Mouse (Mus musculus): ENCODE data around the gene Nxpe4.

The Nxpe4 gene

GRCm38 (mm10) chr9:48329597-48329996, 167.8 kb downstream of the Nxpe4 start:
- DNase-seq (ENCODE audit: low spot score in 2 of 2), result no peak

DNA sequence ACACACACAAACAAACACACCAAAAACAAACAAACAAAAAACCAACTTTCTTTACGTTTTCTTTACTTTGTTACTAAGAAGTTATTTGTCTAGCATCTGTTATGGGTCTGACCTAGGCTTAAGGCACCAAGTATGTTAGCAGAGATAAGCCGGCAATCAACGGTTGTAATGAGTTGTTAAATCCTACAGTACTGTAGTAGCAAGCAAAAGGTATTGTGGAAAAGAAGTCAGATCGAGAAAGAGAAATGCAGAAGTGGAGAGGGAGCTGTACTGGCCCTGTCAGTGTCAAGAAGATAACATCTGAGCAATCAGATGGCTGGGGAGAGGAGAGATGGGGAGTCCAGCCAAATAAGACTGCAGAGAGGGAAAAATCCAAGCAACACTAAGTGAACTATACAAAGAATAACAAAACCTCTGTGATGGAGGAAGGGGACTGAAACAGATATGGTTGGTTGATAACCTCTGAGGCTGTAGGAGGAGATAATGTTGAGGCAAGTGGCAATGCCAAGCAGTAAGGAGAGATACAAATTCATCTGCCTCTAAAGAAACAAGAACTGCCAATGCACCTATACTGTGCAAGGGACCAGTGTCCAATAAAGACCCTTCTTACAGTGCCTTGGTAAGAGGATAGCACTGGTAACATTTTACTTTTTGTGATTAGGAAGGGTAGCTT, 177.1 kb downstream of the Nxpe4 start:
- DNase-seq (ENCODE audit: low spot score in 2 of 2), result no peak

GRCm38 (mm10) chr9:48339563-48339962, 177.7 kb downstream of the Nxpe4 start:
- no peak for DNase-seq (ENCODE audit: low spot score in 2 of 2)

DNA sequence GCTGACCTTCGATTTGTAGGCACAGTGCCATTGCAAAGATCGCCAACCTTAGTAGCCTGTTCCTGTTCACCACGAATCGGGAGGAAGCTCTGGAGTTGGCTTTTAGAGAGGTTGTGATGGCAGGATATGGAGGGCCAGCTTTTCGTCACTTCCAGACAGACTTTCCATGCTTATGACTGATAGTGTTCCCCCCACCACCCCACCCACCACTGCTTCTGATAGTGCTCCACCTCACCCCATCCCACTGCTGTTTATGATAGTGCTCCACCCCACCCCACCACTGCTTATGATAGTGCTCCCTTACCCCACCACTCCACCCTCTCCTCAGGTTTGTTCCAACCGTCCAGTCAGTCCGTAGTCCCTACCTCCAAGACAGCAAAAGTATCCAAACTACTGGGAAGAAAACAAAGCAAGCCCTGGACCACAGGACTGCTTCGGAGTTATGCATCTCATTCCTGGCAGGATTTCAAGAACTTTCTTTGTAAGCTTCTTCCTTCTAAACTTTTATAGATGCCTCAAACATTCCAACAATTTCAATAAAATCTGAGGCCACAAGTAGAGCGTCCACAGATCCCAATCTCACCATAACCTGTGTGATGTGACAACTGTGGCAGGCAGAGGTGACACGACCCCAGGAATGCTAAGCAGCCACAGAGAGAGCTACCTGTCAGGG, 179.0 kb downstream of the Nxpe4 start:
- DNase-seq (ENCODE audit: low spot score in 2 of 2), result peak; percentile 75 to 78

DNA sequence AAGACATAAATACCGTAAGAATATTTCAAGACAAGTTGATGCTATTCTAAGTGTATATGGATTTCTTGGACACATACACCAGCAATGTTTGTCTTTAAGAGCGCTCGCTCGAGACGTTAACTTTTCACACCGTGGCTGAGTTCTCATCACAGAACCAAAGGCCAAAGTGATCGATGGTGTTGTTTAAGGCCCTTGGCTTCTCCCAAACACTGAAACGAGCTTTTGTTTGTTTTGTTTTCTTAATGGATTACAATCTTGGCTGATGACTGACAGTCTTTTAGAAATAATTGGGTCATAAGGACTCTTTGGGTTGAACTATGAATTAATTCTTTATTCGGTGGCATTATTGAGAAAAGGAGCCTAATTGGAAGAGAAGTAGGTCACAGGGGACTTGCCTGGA, 183.6 kb downstream of the Nxpe4 start:
- no peak for DNase-seq (ENCODE audit: low spot score in 2 of 2)

- DNase-seq (ENCODE audit: low spot score in 2 of 2), result no peak
These were observed 184.0 kb downstream of the Nxpe4 start for GRCm38 (mm10) chr9:48345866-48346265.

- no peak for DNase-seq (ENCODE audit: low spot score in 2 of 2)
These were observed 191.4 kb downstream of the Nxpe4 start, which contains the start of gene Nxpe2 for GRCm38 (mm10) chr9:48353148-48353698. TSS of gene Nxpe2 (minus strand) at chr9:48353454.

- no peak for DNase-seq (ENCODE audit: low spot score in 2 of 2)
These were observed 192.3 kb downstream of the Nxpe4 start for GRCm38 (mm10) chr9:48354122-48354521.

DNA sequence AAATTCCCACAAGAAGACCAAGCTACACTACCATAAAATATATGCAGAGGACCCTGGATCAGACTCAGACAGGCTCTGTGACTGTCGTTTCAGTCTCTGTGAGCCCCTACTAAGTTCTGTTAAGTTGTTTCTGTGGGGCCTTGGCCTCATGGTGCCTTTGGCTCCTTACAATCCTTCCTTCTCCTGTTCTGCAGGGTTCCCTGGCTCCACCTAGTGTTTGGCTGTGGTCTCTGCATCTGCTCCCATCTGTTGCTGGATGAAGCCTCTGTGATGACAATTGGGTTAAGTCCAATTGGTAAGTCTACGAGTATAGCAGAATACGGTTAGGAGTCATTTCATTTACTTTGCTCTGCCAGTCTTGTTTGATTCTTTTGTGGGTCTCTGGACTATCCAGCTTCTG, 193.0 kb downstream of the Nxpe4 start:
- peak; percentile 89 to 92 for DNase-seq (ENCODE audit: low spot score in 2 of 2)

GRCm38 (mm10) chr9:48357097-48357496, 195.3 kb downstream of the Nxpe4 start:
- no peak for DNase-seq (ENCODE audit: low spot score in 2 of 2)

DNA sequence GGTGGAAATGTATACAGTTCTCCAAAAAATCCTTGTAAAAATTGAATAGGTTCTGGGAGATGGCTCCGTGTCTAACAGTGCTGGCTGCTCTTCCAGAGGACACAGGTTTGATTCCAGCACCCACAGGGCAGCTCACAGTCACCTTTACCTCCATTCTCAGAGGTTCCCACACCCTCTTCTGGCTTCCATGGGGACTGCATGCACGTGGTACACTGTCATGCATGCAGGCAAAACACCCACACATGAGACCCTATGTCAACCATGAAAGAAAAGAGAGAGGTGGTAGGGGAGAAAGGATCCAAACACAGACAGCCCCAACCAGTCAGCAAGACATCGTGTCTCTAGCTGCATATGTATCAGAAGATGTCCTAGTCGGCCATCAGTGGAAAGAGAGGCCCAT, 199.0 kb downstream of the Nxpe4 start:
- peak in 1 of 2 experiments; percentile 58 for DNase-seq (ENCODE audit: low spot score in 2 of 2)

GRCm38 (mm10) chr9:48361815-48362631, 200.2 kb downstream of the Nxpe4 start:
- peak in 1 of 2 experiments; percentile 63 for DNase-seq (ENCODE audit: low spot score in 2 of 2)

DNA sequence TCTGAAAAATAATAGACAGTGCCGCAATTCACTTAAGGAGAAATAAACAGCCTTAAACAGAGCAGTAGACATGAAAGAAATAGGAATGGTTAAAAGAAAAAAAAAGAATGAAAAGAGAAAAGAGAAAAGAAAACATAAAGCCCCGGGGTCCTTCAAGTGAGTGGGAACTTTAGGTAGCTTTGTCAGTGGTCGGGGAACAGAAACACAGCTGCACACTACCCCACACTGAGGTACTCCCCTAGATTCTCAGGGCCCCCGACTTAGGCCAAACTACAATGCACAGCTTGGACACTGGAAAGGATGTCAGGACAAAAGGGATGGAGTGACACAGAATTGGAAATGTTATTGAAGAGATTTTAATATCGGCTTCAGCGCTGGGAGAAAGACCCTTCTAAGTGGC, 200.9 kb downstream of the Nxpe4 start:
- no peak for DNase-seq (ENCODE audit: low spot score in 2 of 2)

- DNase-seq (ENCODE audit: low spot score in 2 of 2), result no peak
These were observed 211.5 kb downstream of the Nxpe4 start for GRCm38 (mm10) chr9:48373232-48373878.

DNA sequence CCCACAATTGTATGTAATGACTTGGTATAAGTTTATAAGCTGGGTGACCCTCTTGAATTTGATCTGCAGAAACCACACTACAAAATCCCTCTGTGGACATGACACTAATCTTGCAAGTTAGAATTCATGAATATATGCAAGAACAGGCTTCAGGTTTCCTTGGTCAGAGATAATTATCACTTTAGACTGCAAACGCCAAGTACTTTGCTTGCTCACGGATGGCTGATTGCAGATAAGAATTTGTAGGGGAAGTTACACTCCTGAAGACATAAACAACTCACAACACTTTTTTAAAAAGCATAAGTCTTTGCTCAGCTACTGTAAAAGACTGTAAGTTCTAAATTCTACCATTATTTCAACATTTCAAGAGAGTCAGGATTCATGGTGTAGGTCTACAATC, 212.5 kb downstream of the Nxpe4 start:
- no peak for DNase-seq (ENCODE audit: low spot score in 2 of 2)

GRCm38 (mm10) chr9:48388451-48388850, 226.6 kb downstream of the Nxpe4 start:
- no peak for DNase-seq (ENCODE audit: low spot score in 2 of 2)

DNA sequence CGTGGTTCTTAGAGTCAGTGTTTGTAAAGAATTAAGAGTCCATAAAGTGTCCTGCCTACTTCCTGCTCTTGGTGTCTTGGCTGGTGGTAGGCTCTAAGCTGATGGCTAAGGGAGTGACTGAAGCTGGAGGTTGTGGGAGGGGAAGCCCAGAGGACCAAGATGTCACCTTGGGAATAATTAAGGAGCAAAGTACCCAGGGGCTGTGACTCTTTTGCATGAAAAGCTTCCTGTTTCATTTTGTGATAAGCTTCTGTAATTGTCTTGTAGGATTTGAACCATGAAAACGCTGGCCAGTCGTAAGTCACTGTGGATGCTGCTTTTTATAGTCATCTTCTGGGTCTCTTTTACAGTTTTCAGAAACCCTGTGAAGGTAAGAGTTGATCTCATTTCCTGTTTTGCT, 228.2 kb downstream of the Nxpe4 start:
- no peak for DNase-seq (ENCODE audit: low spot score in 2 of 2)

GRCm38 (mm10) chr9:48403590-48404209, 241.9 kb downstream of the Nxpe4 start:
- DNase-seq (ENCODE audit: low spot score in 2 of 2), result no peak

DNA sequence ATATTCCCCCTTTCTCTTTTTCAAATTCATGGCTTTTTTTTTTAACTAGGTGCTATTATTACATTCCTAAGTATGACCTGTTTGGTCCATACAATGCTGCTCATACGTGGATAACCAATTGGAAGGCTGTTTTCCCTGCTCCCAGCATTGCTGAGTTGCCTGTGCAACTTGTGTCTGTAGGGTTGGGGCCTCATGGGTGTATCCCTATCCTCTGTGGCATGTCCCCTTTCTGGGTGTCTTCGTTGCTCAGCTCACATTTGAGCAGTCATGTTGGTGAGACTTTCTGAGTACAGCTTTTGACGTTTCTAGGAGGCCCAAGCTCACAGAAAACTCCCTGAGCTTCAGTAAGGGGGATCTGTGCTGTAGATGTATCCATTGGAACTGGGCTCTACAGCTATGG, 242.9 kb downstream of the Nxpe4 start:
- no peak for DNase-seq (ENCODE audit: low spot score in 2 of 2)

DNA sequence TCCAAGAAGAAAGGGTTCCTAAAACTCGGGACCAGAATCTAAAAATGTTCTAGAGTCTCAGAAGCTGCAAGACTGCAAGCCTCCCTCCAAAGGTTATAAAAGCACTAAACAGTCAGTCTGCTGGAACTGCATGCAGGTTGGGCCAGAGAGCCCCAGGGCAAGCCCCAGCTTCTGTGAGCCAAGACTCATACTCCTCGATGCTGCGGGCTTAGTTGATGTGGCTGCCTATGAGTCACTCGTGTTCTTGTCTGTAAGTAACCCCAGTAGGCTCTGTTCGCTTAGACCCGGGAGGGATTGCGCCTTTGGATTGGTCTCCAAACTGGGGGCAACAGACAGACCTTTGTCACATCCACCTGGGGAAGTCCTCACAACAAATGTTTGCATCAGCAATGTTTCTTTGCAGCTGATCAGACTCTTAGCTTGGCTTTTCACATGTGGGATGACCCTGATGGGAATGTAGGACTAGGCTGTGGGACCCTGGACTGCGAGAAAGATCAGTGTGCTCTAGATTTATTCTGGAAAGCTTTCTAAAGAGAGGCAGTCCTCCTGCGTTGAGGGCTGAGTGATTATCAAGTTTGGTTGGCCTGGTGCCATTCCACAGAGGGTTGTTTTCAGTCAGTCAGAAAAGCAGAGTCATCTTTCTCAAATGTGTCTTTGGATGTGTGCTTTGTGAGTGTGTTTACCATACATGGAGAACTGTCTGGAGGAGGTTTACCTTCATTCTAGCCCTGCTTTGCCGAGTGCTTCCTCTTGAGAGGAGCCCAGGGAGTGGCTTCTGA, 245.9 kb downstream of the Nxpe4 start:
- no peak for DNase-seq (ENCODE audit: low spot score in 2 of 2)
